Mouse (Mus musculus) testis, adult 2 months (tissue): ENCODE measurements around the gene Kndc1.

Experiments
- CTCF ChIP-seq: fragments of 200-500 bp; IDR thresholded peaks from 2 replicates; pipeline ENCODE4 v1.5.1; 2012; ENCODE audit warnings: low read depth, mild to moderate bottlenecking, inconsistent platforms, low read length, moderate library complexity; ENCODE audit not compliant: control insufficient read depth, insufficient read depth, insufficient replicate concordance
- POLR2A ChIP-seq: fragments of 200-500 bp; IDR thresholded peaks from 2 replicates; pipeline ENCODE4 v1.6.1; 2012; ENCODE audit warnings: low read depth, mild to moderate bottlenecking, inconsistent platforms, low read length, moderate library complexity; ENCODE audit not compliant: control insufficient read depth

DNA sequence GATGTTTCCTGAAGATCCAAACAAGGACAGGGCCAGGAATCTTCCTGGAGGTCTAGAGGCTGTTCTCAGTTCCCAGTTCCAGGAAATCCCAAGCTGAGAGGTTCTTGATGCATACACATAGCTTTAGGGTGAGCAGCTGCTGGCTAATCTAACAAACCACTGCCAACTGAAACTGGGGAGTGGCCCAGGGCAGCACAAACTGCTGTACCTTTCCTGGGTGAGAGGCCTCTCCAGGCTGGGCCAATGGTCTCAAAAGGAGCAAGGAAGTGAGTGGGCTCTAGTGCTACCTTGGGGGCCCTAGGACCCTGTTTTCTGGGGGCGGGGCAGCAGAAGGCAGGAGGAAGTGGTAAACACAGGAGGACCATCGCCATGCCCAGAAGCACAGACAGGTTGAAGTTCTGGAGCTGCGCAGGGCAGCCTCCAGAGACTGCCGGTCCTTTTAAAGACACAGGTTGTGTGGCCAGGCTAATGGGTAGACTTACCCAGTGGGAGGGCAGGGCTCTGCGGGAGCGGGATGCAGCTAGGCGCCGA is 96.4 kb downstream of the Kndc1 start:
- no peak for TF ChIP-seq CTCF
- TF ChIP-seq POLR2A = no peak
